Mouse (Mus musculus) G1E (cell line): Measurements from ENCODE around the gene Mrvi1. TPM values are rescaled to one million over a fixed set of nuclear protein-coding genes. Genes with fewer than 3 reads are reported as not detected.

Experiments
- ATAC-seq: 2 replicates; pipeline ENCODE4 v1.8.0; 2016; ENCODE audit warnings: mild to moderate bottlenecking; ENCODE audit not compliant: insufficient number of reproducible peaks, poor library complexity, low FRiP score, severe bottlenecking; ENCODE audit errors: extremely low read depth
- DNase-seq: peaks from one replicate; pipeline ENCODE4 v3.0.0; 2012; ENCODE audit warnings: low spot score
- H3K27me3 ChIP-seq: 2 replicates; pipeline ENCODE4 v1.6.1; 2012; ENCODE audit warnings: mild to moderate bottlenecking, low read length, inconsistent platforms; ENCODE audit not compliant: insufficient read depth
- H3K36me3 ChIP-seq: replicated peaks from 2 replicates; pipeline ENCODE3; 2012; ENCODE audit warnings: mild to moderate bottlenecking, inconsistent platforms
- H3K4me1 ChIP-seq: 2 replicates; pipeline ENCODE4 v1.6.1; 2012; ENCODE audit warnings: low read depth, low read length, inconsistent platforms, mixed read lengths; ENCODE audit not compliant: insufficient read depth
- H3K4me3 ChIP-seq: 2 replicates; pipeline ENCODE4 v1.5.1; 2012; ENCODE audit warnings: low read depth, mild to moderate bottlenecking, inconsistent platforms, low read length, moderate library complexity, mixed read lengths
- H3K9me3 ChIP-seq: replicated peaks from 2 replicates; pipeline ENCODE4 v1.6.1; 2012; ENCODE audit warnings: inconsistent platforms
- CTCF ChIP-seq: IDR thresholded peaks from 2 replicates; pipeline ENCODE4 v1.5.1; 2012; ENCODE audit warnings: low read depth, low read length, inconsistent platforms, mixed read lengths
- GATA1 ChIP-seq: IDR thresholded peaks from 2 replicates; pipeline ENCODE4 v1.6.1; 2012; ENCODE audit warnings: borderline replicate concordance, low read length, inconsistent platforms, mixed read lengths
- GATA2 ChIP-seq: IDR thresholded peaks from 2 replicates; pipeline ENCODE4 v1.6.1; 2012; ENCODE audit warnings: low read depth, low read length, inconsistent platforms, borderline replicate concordance
- POLR2AphosphoS5 ChIP-seq: IDR thresholded peaks from 2 replicates; pipeline ENCODE4 v1.6.1; 2012; ENCODE audit warnings: low read depth, low read length, inconsistent platforms; ENCODE audit not compliant: insufficient replicate concordance
- TAL1 ChIP-seq: conservative IDR thresholded peaks from 2 replicates; pipeline ENCODE4 v1.6.1; 2012; ENCODE audit warnings: low read depth, low read length, inconsistent platforms, mixed read lengths
- polyA plus RNA-seq: library from polyadenylated mRNA; stranded (reverse); fragments of >175 nt; gene quantifications from 2 replicates; pipeline ENCODE4 v1.2.3, GENCODE M21; 2012
- total RNA-seq, 2 experiments: library from RNA; stranded (forward) in 1 of 2; stranded (reverse) in 1 of 2; fragments of 200-1000 nt in 1 of 2; fragments of >200 nt in 1 of 2; fragmentation: Nextera tagmentation in 1 of 2; gene quantifications; 2 replicates each; pipeline ENCODE4 v1.2.3; 2014 to 2017

The Mrvi1 gene
- total and polyA plus RNA-seq, 3 experiments: 0.04 to 0.11 TPM; not detected in 1

- peaks cover 10% of the 10 kb centered on the region; the same call in 1 of the 2 replicates for H3K27me3 ChIP-seq
- ATAC-seq (no peak), DNase-seq (no peak)
- H3K4me3 ChIP-seq: no peak overlapping the region
- no peaks in the 10 kb centered on the region for H3K36me3 ChIP-seq
- TF ChIP-seq CTCF (no peak), GATA1 (no peak), TAL1 (no peak)
- no peaks in the 10 kb centered on the region for H3K9me3 ChIP-seq
- no peaks in the 10 kb centered on the region for H3K4me1 ChIP-seq
Observed at GRCm38 (mm10) chr7:110965387-110965786, 16.9 kb downstream of the Mrvi1 start.

DNA sequence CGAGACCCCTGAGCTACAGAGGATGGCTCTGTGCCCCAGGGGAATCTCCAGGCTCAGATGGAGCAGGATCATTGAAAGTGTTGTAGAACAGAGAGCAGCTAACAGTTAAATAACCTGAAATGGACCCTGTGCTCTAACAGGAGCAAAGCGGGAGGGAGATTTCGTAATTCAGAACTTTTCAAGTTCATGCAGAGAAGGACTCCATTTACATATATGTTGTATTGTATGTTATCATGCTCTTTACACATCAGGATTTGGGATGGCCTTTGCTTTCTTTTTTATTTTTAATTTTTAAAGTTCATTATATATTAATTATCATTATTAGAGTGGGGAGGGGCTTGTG is 18.6 kb downstream of the Mrvi1 start:
- H3K36me3 ChIP-seq: no peaks in the 10 kb centered on the region
- DNase-seq: no peak

GRCm38 (mm10) chr7:110962943-110963654 is 19.2 kb downstream of the Mrvi1 start:
- H3K4me1 ChIP-seq: no peaks in the 10 kb centered on the region
- no peaks in the 10 kb centered on the region for H3K36me3 ChIP-seq
- H3K27me3 ChIP-seq: peaks cover 13% of the 10 kb centered on the region
- no peak for TF ChIP-seq GATA2
- DNase-seq (no peak), ATAC-seq (no peak)
- no peaks in the 10 kb centered on the region for H3K9me3 ChIP-seq
- H3K4me3 ChIP-seq: no peak overlapping the region

More for the DNA sequence above, 18.6 kb downstream of the Mrvi1 start:
- no peaks in the 10 kb centered on the region for H3K4me1 ChIP-seq
- H3K9me3 ChIP-seq: no peaks in the 10 kb centered on the region
- peaks cover 13% of the 10 kb centered on the region for H3K27me3 ChIP-seq
- no peak for ATAC-seq
- TF ChIP-seq CTCF: no peak
- no peak for TF ChIP-seq POLR2AphosphoS5
- no peak for TF ChIP-seq GATA2
- TF ChIP-seq GATA1: no peak
- no peak for TF ChIP-seq TAL1
- H3K4me3 ChIP-seq: no peak overlapping the region

- ATAC-seq (no peak), DNase-seq (no peak)
- no peak for TF ChIP-seq TAL1
- no peak for TF ChIP-seq GATA1
- TF ChIP-seq POLR2AphosphoS5: no peak
- no peak for TF ChIP-seq GATA2
- TF ChIP-seq CTCF: no peak
- Histone ChIP-seq H3K27me3 (peaks cover 13% of the 10 kb centered on the region), H3K36me3 (no peaks in the 10 kb centered on the region), H3K4me1 (no peaks in the 10 kb centered on the region), H3K4me3 (no peak overlapping the region), H3K9me3 (no peaks in the 10 kb centered on the region)
Observed at GRCm38 (mm10) chr7:110962497-110962896, 19.8 kb downstream of the Mrvi1 start.

GRCm38 (mm10) chr7:110956422-110957170 is 25.7 kb downstream of the Mrvi1 start:
- no peaks in the 10 kb centered on the region for H3K36me3 ChIP-seq
- H3K9me3 ChIP-seq: no peaks in the 10 kb centered on the region
- peaks cover 23% of the 10 kb centered on the region for H3K27me3 ChIP-seq
- DNase-seq: no peak
- no peak for ATAC-seq
- H3K4me1 ChIP-seq: no peaks in the 10 kb centered on the region
- no peak overlapping the region for H3K4me3 ChIP-seq
- TF ChIP-seq TAL1 (no peak), CTCF (no peak), GATA2 (no peak), POLR2AphosphoS5 (no peak), GATA1 (no peak)

DNA sequence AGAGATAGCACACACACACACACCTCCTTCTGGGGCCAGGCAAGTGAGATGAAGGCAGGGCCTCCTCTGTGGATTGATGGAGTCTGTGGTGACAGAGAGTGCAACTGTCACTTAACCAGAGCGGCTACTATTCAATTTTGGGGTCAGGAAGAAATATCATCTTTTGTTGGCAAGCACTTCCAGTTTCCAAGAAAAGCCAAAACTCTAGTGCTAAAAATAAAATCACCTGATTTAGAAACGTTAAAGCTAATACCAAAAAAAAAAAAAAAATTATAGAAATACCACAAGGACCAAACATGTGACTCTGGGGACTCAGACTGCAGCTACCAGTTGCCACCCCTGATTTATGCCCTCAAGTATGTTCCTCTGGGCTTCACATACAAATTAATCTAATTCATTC is 26.7 kb downstream of the Mrvi1 start:
- no peak for ATAC-seq
- DNase-seq: no peak
- TF ChIP-seq POLR2AphosphoS5 (no peak), CTCF (no peak), GATA1 (no peak), TAL1 (no peak), GATA2 (no peak)
- Histone ChIP-seq H3K27me3 (peaks cover 30% of the 10 kb centered on the region), H3K9me3 (no peaks in the 10 kb centered on the region), H3K36me3 (no peaks in the 10 kb centered on the region), H3K4me3 (no peak overlapping the region), H3K4me1 (0 out of 2 replicates have a peak, but pooled peaks cover 2% of the 10 kb centered on the region)
